Mouse (Mus musculus) liver, embryonic 13.5 days (tissue): ENCODE measurements around the gene Hist2h2be. TPM values are rescaled to one million over a fixed set of nuclear protein-coding genes. Genes with fewer than 3 reads are reported as not detected.

ENCODE experiments used
- ATAC-seq: fragments of 200-750 bp; cut with Nextera tagmentation; 2 replicates; pipeline ENCODE4 v1.8.0; 2017; ENCODE audit warnings: low read depth, mild to moderate bottlenecking, moderate number of reproducible peaks, moderate library complexity
- DNase-seq: peaks from one replicate; pipeline ENCODE4 v3.0.0; 2022
- H3K27ac ChIP-seq: fragments of 300-500 bp; sonication (generic); 2 replicates; pipeline ENCODE4 v1.5.1; 2015; ENCODE audit warnings: moderate library complexity, mild to moderate bottlenecking, inconsistent platforms
- H3K27me3 ChIP-seq: fragments of 300-500 bp; sonication (generic); 2 replicates; pipeline ENCODE4 v1.6.1; 2015; ENCODE audit warnings: mild to moderate bottlenecking, inconsistent platforms
- H3K36me3 ChIP-seq: fragments of 300-500 bp; sonication (generic); 2 replicates; pipeline ENCODE4 v1.6.1; 2015; ENCODE audit warnings: mild to moderate bottlenecking, inconsistent platforms
- H3K4me1 ChIP-seq: fragments of 300-500 bp; sonication (generic); replicated peaks from 2 replicates; pipeline ENCODE4 v1.6.1; 2015; ENCODE audit warnings: inconsistent platforms
- H3K4me2 ChIP-seq: fragments of 300-500 bp; sonication (generic); 2 replicates; pipeline ENCODE4 v1.6.1; 2015; ENCODE audit warnings: inconsistent platforms, mild to moderate bottlenecking, moderate library complexity
- H3K4me3 ChIP-seq: fragments of 300-500 bp; sonication (generic); replicated peaks from 2 replicates; pipeline ENCODE4 v1.5.1; 2015; ENCODE audit warnings: mild to moderate bottlenecking, inconsistent platforms
- H3K9ac ChIP-seq: fragments of 300-500 bp; sonication (generic); 2 replicates; pipeline ENCODE4 v1.6.1; 2015; ENCODE audit warnings: mild to moderate bottlenecking, inconsistent platforms
- H3K9me3 ChIP-seq: fragments of 300-500 bp; sonication (generic); replicated peaks from 2 replicates; pipeline ENCODE4 v1.6.1; 2016; ENCODE audit warnings: inconsistent platforms
- WGBS: fragments of 180-500 bp; shearing (Covaris S2); methylation state at CpG from one replicate; pipeline ENCODE4 v1.1.7; 2015; ENCODE audit not compliant: insufficient replicate concordance; 5-methylcytosine and 5-hydroxymethylcytosine counted together
- polyA plus RNA-seq: library from polyadenylated mRNA; unstranded; fragments of >200 nt; fragmentation: Nextera tagmentation; extraction: Ambion mirVana; gene quantifications from 2 replicates; pipeline ENCODE4 v1.2.1, GENCODE M21; 2015

Gene Hist2h2be
- polyA plus RNA-seq, 1 experiment from 2014 or later = 5.4 TPM

- WGBS = 63% methylated on average over 5 of the region's 5 CpGs
- no peaks in the 10 kb centered on the region for H3K27me3 ChIP-seq
- ATAC-seq (no peak), DNase-seq (no peak)
- peak overlapping the region; percentile 89; the same call in 1 of the 2 replicates for H3K27ac ChIP-seq
- H3K4me3 ChIP-seq = no peak overlapping the region
- H3K9me3 ChIP-seq = no peaks in the 10 kb centered on the region
- no peak overlapping the region for H3K4me2 ChIP-seq
- H3K9ac ChIP-seq = peak overlapping the region; percentile 52
- H3K36me3 ChIP-seq = no peaks in the 10 kb centered on the region
- peaks cover 57% of the 10 kb centered on the region for H3K4me1 ChIP-seq
Observed at GRCm38 (mm10) chr3:96255926-96256593, 35.1 kb downstream of the Hist2h2be start.

GRCm38 (mm10) chr3:96257190-96257589 lies 36.3 kb downstream of the Hist2h2be start:
- Histone ChIP-seq H3K4me2 (no peak overlapping the region), H3K4me1 (peaks cover 65% of the 10 kb centered on the region), H3K9ac (no peak overlapping the region), H3K4me3 (no peak overlapping the region), H3K36me3 (no peaks in the 10 kb centered on the region), H3K27me3 (no peaks in the 10 kb centered on the region), H3K9me3 (no peaks in the 10 kb centered on the region), H3K27ac (no peak overlapping the region)
- ATAC-seq (no peak), DNase-seq (no peak)
- WGBS = 73% methylated on average over 3 of the region's 3 CpGs

DNA sequence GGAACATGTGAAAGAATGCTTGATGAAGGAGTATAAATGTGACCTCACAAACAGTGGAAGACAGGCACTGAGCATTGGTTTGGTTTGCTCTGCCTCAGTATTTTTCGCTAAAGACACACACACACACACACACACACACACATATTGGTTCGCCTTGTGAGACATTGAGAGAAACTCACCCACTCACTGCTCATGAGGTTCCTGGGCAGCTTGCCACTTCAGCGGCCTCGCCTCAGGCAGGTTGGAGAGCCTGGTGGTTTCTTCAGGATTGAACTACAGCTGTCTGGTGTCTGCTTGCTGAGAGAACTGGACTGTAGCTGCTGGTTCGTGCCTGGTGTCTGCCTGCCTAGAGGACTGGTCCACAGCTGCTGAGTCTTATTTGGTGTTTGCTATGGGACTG lies 39.3 kb downstream of the Hist2h2be start:
- Histone ChIP-seq H3K4me1 (peaks cover 53% of the 10 kb centered on the region), H3K9ac (no peak overlapping the region), H3K27ac (no peak overlapping the region), H3K9me3 (no peaks in the 10 kb centered on the region), H3K4me3 (no peak overlapping the region), H3K36me3 (no peaks in the 10 kb centered on the region), H3K27me3 (no peaks in the 10 kb centered on the region), H3K4me2 (no peak overlapping the region)
- DNase-seq (no peak), ATAC-seq (no peak)
- WGBS = 74% methylated on average over 5 of the region's 5 CpGs

- Histone ChIP-seq H3K27ac (peak overlapping the region; percentile 99), H3K9ac (peak overlapping the region; percentile 90), H3K9me3 (no peaks in the 10 kb centered on the region), H3K36me3 (no peaks in the 10 kb centered on the region), H3K27me3 (no peaks in the 10 kb centered on the region), H3K4me3 (peak overlapping the region; percentile 59), H3K4me2 (peak overlapping the region; percentile 81), H3K4me1 (peaks cover 52% of the 10 kb centered on the region)
- DNase-seq (no peak), ATAC-seq (no peak)
- 48% methylated on average over 3 of the region's 3 CpGs for WGBS
Observed at GRCm38 (mm10) chr3:96261623-96262022, 40.7 kb downstream of the Hist2h2be start.

DNA sequence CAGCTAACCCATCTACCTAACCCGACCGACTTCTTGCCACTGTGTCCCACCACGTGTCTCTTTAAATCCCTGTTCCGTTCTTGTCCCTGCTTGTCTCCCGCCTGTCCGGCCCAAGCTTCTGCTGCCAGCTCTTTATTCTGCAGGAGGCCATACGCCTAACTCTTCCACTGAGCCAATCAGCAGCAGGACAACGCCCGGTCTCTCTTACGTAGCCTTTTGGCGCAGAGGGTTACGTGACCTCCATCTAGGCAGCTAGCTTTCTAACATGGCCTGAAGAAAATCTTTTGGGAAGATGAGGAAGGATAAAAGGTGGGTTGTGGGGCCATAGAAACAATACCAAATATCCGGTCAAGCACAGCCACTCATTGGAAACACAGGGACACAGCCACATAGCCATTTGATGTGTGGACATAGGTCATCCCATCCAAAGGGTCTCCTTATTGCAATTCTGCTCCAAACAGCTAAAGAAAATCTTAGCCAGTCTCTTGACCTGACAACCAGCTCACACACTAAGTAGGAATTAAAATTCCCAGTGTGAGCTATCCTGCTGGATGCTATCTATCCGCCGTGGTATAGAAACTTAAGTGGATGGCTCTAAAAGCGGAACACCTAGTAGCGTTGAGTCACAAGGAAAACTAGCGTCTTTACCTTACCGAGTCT lies 41.4 kb downstream of the Hist2h2be start:
- peak overlapping the region; percentile 59 for H3K4me3 ChIP-seq
- ATAC-seq (peak; percentile 76), DNase-seq (peak; percentile 79)
- H3K36me3 ChIP-seq = no peaks in the 10 kb centered on the region
- peak overlapping the region; percentile 81 for H3K4me2 ChIP-seq
- peak overlapping the region; percentile 99 for H3K27ac ChIP-seq
- H3K27me3 ChIP-seq = no peaks in the 10 kb centered on the region
- 1% methylated on average over 19 of the region's 19 CpGs for WGBS
- H3K4me1 ChIP-seq = peaks cover 58% of the 10 kb centered on the region
- no peaks in the 10 kb centered on the region for H3K9me3 ChIP-seq
- peak overlapping the region; percentile 90 for H3K9ac ChIP-seq

DNA sequence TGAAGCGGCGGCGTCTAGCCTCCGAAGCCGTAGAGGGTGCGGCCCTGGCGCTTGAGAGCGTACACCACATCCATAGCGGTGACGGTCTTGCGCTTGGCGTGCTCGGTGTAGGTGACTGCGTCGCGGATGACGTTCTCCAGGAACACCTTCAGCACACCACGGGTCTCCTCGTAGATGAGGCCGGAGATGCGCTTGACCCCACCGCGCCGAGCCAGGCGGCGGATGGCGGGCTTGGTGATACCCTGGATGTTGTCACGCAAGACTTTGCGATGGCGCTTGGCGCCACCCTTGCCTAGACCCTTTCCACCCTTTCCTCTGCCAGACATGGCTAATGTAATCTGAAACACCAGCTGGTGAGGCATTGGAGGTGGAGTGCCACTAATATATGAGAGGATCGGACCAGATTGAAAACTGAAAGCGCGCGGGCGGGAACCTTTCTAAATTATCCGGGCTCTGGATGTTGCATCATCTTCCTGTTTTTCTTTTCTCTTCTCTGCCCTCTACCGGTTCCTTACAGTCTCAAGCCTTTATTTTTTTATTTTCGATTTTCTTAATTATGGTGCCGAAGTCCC lies 42.1 kb downstream of the Hist2h2be start, which contains the start of gene Hist2h4:
Hist2h4 (minus strand) TSS at position 333 of the 572 bp plus-strand sequence.
- Histone ChIP-seq H3K9me3 (no peaks in the 10 kb centered on the region), H3K36me3 (no peaks in the 10 kb centered on the region), H3K9ac (peak within 1 kb of the TSS; percentile 90), H3K4me1 (peaks cover 65% of the 10 kb centered on the region), H3K4me3 (peak within 1 kb of the TSS; percentile 59), H3K4me2 (peak within 1 kb of the TSS; percentile 81), H3K27ac (peak within 1 kb of the TSS; percentile 99), H3K27me3 (no peaks in the 10 kb centered on the region)
- DNase-seq (peak; percentile 95), ATAC-seq (peak; percentile 88)
- WGBS = under 1% methylated on average over 40 of the region's 40 CpGs

DNA sequence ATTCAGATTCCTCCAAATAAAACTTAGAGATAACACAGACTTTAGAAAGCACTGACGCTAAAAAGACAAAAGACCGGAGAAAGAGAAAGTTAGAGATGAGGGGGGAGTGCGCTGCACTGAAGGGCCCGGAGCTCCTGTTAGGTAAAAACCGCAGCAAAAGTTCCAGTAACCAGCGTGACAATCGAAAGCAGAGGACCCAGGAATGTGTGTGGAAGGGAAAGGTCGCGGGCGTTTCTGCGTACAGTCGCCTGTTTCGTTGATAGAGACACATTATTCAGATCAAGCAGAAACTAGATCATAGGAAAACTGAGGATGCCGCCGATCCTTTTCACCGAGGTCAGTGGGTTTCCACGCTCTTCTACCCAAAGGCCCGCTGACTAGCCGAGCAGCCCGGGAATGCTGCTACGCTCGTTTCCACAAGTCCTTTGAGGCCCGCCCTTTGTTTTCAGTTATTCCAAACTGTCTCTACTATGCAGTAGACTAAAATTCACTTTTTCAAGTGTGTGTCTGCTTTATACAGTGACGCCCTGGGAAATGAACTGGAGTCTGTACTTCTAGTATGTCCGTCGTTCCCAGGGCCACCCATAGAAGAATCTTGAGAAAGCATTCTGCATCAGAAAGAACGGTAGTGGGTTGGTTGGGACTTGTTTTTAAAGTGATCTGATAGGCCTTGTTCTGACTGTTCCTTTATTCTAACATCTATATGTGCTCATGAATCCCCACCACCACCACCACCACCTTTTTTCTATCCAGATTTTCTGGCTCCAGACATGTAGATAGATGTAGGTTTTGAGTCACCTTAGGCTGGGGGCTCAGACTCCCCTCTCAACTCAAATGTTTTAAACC lies 42.9 kb downstream of the Hist2h2be start:
- peak overlapping the region; percentile 59 for H3K4me3 ChIP-seq
- no peaks in the 10 kb centered on the region for H3K27me3 ChIP-seq
- peaks cover 66% of the 10 kb centered on the region for H3K4me1 ChIP-seq
- H3K9ac ChIP-seq = peak overlapping the region; percentile 90
- ATAC-seq (no peak), DNase-seq (no peak)
- no peaks in the 10 kb centered on the region for H3K36me3 ChIP-seq
- no peaks in the 10 kb centered on the region for H3K9me3 ChIP-seq
- 5% methylated on average over 27 of the region's 27 CpGs for WGBS
- peak overlapping the region; percentile 81 for H3K4me2 ChIP-seq
- H3K27ac ChIP-seq = peak overlapping the region; percentile 99

- Histone ChIP-seq H3K9me3 (no peaks in the 10 kb centered on the region), H3K4me2 (peak overlapping the region; percentile 81), H3K27me3 (no peaks in the 10 kb centered on the region), H3K4me3 (peak overlapping the region; percentile 59), H3K4me1 (peaks cover 61% of the 10 kb centered on the region), H3K36me3 (no peaks in the 10 kb centered on the region), H3K9ac (peak overlapping the region; percentile 90), H3K27ac (peak overlapping the region; percentile 99)
- DNase-seq (no peak), ATAC-seq (no peak)
- WGBS = 68% methylated on average over 7 of the region's 7 CpGs
Observed at GRCm38 (mm10) chr3:96264404-96264949, 43.6 kb downstream of the Hist2h2be start.

GRCm38 (mm10) chr3:96266132-96266710 lies 45.3 kb downstream of the Hist2h2be start:
- Histone ChIP-seq H3K4me3 (no peak overlapping the region), H3K27ac (peak overlapping the region; percentile 92), H3K9me3 (no peaks in the 10 kb centered on the region), H3K9ac (peak overlapping the region; percentile 64), H3K4me2 (peak overlapping the region; percentile 31), H3K27me3 (no peaks in the 10 kb centered on the region), H3K36me3 (no peaks in the 10 kb centered on the region), H3K4me1 (peaks cover 60% of the 10 kb centered on the region)
- no peak for ATAC-seq
- DNase-seq = no peak
- WGBS = 35% methylated on average over 8 of the region's 8 CpGs

- Histone ChIP-seq H3K27me3 (no peaks in the 10 kb centered on the region), H3K27ac (peak overlapping the region; percentile 92), H3K9me3 (no peaks in the 10 kb centered on the region), H3K4me3 (no peak overlapping the region; the same call in 1 of the 2 replicates), H3K36me3 (no peaks in the 10 kb centered on the region), H3K4me1 (peaks cover 51% of the 10 kb centered on the region), H3K9ac (peak overlapping the region; percentile 66), H3K4me2 (peak overlapping the region; percentile 64)
- WGBS = 72% methylated on average over 4 of the region's 4 CpGs
- ATAC-seq (no peak), DNase-seq (no peak)
Observed at GRCm38 (mm10) chr3:96267541-96267940, 46.6 kb downstream of the Hist2h2be start.
